Mouse (Mus musculus): ENCODE measurements around the gene Marc2. TPM values are rescaled to one million over a fixed set of nuclear protein-coding genes. Genes with fewer than 3 reads are reported as not detected.

Marc2 gene
- polyA plus RNA-seq (2017; shearing (Covaris generic)): 60.8 TPM

GRCm38 (mm10) chr1:184846092-184846750, at the start of gene Marc2:
Gene Marc2, minus strand, starts transcription at chr1:184846451.

GRCm38 (mm10) chr1:184882281-184883268, 36.3 kb upstream of the Marc2 start, which contains the start of gene C130074G19Rik:
Gene C130074G19Rik, minus strand, starts transcription at chr1:184883218.

GRCm38 (mm10) chr1:184810780-184811575, 35.3 kb downstream of the Marc2 start, which contains the start of gene Marc1:
Gene Marc1, minus strand, starts transcription at chr1:184811313.

Other genes starting within 250 kb of the Marc2 start
- not detected for gene Hlx, start 113.8 kb downstream of the Marc2 start, polyA plus RNA-seq (2017; shearing (Covaris generic))
- gene Marc1, start 35.1 kb downstream of the Marc2 start, polyA plus RNA-seq (2017; shearing (Covaris generic)): not detected
- gene C130074G19Rik, start 36.8 kb upstream of the Marc2 start, polyA plus RNA-seq (2017; shearing (Covaris generic)): not detected
- not detected for gene Mark1, start 153.1 kb upstream of the Marc2 start, polyA plus RNA-seq (2017; shearing (Covaris generic))

All from activated CD4-positive, CD25-positive, alpha-beta regulatory T cell, adult 9 weeks (primary cell).